Mouse (Mus musculus) spleen, adult 18-20 months (tissue): Measurements from ENCODE around the gene Ice1.

Experiments used
- DNase-seq, 2 experiments: peaks; one replicate each; pipeline ENCODE4 v3.0.0; 2022; ENCODE audit warnings: mixed read lengths in 2 of 2

Gene Ice1

DNA sequence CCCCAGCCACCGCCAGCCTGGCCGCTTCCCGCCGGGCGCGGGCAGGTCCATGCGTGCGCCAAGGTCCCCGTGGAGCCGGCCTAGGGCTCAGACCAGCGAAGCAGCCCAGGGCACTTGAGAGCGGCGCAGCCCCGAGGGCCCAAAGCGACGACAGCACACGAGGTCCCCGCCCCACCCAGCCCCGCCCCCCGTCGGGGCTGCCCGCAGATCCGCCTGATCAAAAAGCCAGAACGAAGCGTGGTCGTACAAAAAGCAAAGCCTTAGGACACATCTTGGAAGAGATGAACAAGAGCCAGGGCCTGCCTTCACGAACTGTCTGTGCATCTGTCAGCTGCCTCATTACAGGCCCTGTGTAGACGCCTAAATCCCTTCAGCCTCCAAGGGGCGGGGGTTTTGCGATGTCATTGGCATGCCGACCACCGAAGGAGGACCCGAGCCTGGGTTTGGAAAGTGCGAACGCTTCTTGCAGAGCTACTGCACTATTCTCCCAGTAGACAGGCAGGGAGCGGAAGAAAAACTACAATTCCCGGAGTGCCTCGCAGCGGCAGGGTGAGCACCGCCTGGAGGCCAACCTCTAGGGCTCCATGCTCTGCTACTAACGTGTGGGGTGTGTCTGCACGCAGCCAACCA lies 343 bp upstream of the Ice1 start:
- peak; percentile 77 to 82 for DNase-seq

- no peak for DNase-seq
These were observed 728 bp downstream of the Ice1 start for GRCm38 (mm10) chr13:70636706-70637105.

GRCm38 (mm10) chr13:70635591-70635990 lies 1.8 kb downstream of the Ice1 start:
- no peak for DNase-seq

DNA sequence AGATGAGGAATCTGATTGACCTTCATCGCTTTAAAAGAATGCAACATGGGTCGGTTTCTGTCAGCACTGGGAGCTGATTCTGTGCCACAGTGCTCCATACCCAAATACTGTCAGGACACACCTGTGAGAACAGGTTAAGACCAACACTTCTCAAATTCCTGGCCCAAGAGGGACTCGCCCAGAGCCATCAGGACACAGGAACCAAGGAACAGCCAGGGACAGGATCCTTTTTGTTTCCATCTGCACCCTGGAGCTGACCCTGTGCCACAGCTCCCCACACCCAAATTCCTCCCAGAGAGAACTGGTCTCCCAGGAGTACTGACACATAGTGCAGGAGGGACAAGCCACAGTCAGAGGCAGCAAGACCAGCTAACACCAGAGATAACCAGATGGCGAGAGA lies 11.0 kb downstream of the Ice1 start:
- no peak for DNase-seq

DNA sequence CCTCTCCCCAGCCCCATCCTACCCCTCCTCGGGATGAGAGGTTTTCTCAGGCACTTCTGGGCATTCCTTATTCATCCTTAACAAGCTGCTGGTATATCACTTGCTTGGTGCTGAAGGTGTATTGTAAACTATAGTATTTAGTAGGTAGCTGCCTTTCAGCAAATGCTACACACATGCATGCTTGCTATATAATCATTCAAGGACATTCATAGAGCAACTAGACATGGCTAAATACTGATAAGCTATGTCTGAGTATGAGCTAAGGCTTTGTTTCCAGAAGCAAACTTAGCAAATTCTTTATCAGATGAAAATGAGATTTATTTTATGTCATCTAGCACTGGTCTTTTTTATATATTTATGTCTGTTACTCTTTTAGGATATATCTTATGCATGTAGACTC lies 11.8 kb downstream of the Ice1 start:
- no peak for DNase-seq

- no peak for DNase-seq
These were observed 13.0 kb downstream of the Ice1 start for GRCm38 (mm10) chr13:70624445-70624844.

DNA sequence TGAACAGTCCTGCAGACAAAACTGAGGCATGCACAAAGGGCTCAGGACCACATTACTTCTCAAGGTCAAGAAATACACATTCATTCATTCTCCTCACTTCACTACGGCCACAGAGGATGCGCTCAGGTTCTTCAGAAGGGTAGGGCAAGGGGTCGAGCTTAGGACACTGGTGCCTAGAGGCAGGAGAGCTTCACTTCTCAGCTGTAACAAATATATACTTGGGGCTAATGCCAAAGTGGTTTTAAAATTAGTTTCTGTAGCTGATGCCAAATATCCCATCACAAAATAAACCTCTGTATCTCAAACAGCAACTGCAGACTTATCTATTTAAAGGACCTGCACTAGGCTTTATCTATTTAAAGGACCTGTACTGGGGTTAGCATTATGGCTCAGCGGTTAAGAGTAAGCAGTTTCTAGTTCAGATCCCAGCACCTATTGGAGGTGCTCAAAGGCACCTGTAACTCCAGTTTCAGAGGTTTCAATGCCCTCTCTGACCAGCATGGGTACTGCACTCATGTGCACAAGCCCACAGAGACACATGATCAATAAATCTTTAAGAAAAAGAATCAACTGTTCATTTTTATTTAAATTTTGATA lies 14.9 kb downstream of the Ice1 start:
- no peak for DNase-seq

GRCm38 (mm10) chr13:70621509-70621908 lies 15.9 kb downstream of the Ice1 start:
- DNase-seq: no peak

DNA sequence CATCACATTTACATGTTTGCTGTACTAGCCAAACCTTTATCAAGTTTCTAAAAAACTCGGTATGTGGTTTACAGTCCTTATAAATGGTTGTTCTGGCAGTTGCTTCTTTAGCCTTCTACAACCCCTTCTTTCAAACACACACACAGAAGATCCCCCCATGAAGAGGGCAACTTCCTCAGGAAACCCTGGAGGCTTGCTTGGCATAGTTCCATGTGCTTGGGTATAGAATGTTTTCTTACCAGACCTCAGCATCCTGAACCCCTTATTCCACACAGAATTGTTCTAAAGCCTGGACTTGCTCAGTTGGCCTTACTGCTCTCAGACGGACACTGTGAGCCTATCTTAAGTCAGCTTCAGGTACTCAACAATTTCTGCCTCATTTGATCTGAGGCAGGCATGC lies 24.6 kb downstream of the Ice1 start:
- no peak for DNase-seq

- DNase-seq: peak; percentile 30 to 68
These were observed 26.7 kb downstream of the Ice1 start for GRCm38 (mm10) chr13:70610431-70611420.

GRCm38 (mm10) chr13:70609632-70610031 lies 27.8 kb downstream of the Ice1 start:
- DNase-seq: no peak

GRCm38 (mm10) chr13:70605366-70605765 lies 32.1 kb downstream of the Ice1 start:
- DNase-seq: no peak

DNA sequence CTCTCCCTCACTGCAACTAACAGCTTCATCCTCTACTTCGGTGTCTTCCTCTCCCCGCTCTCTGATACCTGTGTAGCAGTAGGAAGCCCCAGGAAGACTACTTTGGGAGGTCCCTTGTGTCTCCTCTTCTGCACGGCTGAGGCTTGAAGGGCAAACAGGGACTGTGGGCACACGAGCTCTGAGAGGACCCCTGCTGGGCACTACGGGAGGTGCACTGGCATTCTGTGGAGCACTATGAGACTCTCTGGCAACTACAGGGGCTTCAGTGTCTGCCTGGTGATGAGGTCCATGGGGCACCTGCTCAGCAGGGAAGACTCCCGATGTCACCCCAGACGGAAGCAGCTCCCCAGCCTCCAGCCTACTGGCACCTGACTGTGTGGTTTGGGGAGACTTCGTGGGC lies 32.7 kb downstream of the Ice1 start:
- DNase-seq: no peak

- DNase-seq: no peak
These were observed 35.9 kb downstream of the Ice1 start for GRCm38 (mm10) chr13:70601566-70601965.

DNA sequence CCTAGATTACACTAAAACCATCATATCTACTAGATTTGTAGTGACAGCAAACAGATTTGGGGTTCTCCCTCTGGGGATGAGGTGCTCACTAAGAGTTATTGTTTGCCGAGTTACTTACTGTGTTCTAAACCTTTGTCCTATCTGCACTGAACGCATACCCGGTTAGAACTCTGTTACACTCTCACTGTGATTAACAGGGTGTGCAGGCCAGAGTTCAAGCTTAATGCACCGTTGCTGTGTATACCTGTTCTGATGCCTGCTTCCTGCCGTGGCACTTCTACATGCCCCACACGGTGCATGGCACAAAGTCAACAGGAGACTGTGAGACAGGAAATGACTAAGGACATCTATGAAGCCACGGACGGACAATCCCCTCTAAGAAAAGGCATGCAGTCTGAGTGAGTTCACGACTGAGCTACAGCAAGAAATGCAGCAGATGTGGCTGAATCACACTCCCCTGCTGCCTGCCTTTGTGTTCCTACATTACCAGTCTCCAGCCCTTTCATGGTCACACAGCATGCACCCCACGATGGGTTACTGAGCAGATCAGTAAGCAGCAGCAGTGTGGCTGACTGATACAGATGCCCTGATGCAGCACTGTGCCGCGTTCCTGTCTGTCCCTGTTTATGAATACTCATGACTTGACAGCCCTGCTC lies 37.3 kb downstream of the Ice1 start:
- no peak for DNase-seq

DNA sequence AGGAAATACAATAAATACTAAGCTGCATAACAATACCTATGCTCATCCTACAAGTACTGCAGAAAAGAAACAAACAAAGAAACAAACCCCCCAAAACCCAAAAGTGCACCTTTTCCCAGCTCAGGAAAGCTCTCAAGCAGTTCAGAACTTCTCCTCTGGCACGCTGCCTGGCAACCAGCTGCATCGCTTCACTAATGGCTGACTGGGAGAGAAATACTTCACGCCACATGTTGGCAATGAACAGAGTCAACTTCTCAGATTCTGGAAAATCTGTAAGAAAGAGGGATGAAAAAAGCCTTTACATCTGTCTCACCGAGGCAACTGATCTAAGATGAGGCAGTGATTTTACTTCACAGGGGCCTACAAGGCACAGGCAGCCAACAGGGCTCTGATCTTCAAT lies 38.5 kb downstream of the Ice1 start:
- DNase-seq: no peak

DNA sequence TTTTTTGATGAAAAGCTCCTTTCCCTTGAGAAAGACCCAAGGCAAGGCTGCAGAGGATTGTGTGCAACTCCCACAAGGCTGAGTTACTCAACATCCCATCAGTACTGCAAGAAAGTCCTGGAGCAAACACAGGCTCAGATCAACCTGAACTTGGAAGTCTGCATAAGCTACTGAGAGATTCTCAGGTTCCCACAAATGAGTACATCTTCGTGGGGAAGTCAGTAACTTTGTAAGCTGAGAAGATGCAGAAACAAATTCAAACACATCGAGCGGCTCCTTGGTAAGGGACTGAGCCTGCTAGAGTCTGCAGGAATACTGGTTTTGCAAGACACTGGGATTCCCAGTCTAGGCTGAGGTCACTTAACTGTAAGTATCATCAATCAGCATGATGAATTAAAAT lies 40.5 kb downstream of the Ice1 start:
- DNase-seq: no peak

DNA sequence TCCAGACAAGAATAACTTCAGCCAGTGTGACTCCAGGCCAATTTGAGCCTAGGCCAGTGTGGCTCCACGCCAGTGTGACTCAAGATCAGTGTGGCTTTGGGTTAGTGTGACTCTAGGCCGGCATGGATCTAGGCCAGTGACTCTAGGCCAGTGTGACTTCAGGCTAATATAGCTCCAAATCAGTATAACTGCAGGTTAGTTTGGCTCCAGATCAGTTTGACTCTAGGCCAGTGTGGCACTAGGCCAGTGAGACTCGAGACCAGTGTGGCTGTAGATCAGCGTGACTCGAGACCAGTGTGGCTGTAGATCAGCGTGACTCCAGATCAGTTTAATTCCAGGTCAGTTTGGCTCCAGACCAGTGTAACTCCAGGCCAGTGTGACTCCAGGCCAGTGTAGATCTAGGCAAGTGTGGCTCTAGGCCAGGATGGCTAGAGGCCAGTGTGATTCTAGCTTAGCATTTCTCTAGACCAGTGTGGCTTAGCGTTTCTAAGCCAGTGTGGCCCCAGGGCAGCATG lies 47.1 kb downstream of the Ice1 start:
- no peak for DNase-seq

- DNase-seq: peak in 1 of 2 experiments; percentile 46
These were observed 50.5 kb downstream of the Ice1 start for GRCm38 (mm10) chr13:70586969-70587368.

GRCm38 (mm10) chr13:70582517-70582916 lies 54.9 kb downstream of the Ice1 start:
- peak in 1 of 2 experiments; percentile 19 for DNase-seq

- DNase-seq: no peak
These were observed 55.9 kb downstream of the Ice1 start for GRCm38 (mm10) chr13:70581509-70581908.

DNA sequence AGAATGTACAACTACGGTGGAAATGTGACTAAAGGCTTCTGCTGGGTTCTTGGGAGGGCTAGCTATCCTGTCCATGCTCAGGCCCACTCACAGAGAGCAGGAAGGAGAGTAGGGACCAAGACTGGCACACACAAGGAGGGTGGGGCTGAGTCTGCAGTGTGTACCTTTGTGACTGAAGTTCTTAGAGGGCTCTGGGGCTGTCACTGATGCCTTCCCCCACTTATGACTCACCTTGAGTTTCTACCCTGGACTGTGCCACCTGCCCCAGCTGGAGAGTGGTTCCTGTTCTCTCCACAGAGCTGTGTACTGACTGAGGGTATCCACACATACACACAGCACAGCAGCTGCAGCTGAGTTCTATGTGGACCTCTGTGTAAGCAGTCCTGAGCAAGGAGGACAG lies 63.2 kb downstream of the Ice1 start:
- DNase-seq: no peak

- no peak for DNase-seq
These were observed 69.5 kb downstream of the Ice1 start for GRCm38 (mm10) chr13:70567889-70568288.
